Mouse (Mus musculus): Measurements from ENCODE around the gene Mia3. TPM values are rescaled to one million over a fixed set of nuclear protein-coding genes. Genes with fewer than 3 reads are reported as not detected.

Gene Mia3
- 65.0 and 70.3 TPM in 2 replicates for polyA plus RNA-seq (2015; fragmentation: Nextera tagmentation; extraction: Ambion mirVana)

GRCm38 (mm10) chr1:183369427-183370014 lies at the start of gene Mia3:
TSS of gene Mia3 (minus strand) at chr1:183369553.

DNA sequence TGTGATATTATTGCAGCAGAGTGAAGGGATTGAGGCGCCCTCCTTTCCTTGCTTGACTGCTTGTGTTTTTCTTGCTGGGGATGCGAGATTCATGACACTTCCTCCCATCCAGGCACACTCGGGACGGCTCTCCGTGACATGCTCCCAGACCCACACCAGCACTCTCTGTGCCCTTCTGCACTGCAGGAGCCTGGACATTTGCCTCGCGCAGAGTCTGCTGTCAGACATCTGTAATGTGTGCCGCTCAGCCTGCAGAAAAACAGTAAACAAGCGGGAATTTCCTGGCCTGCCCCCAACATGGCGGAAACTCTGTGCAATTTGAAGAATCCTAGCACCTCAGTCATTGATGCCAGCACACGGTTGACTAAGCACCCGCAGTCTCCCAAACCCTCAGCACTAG lies 48.5 kb upstream of the Mia3 start, which contains the start of gene Hhipl2:
Hhipl2 (plus strand) TSS at position 343 of the 400 bp plus-strand sequence.

GRCm38 (mm10) chr1:183388426-183389406 lies 19.4 kb upstream of the Mia3 start, which contains the start of gene Taf1a:
TSS of gene Taf1a (plus strand) at chr1:183388981.

GRCm38 (mm10) chr1:183296877-183297383 lies 72.4 kb downstream of the Mia3 start, which contains the start of gene Brox:
TSS of gene Brox (minus strand) at chr1:183297269.

DNA sequence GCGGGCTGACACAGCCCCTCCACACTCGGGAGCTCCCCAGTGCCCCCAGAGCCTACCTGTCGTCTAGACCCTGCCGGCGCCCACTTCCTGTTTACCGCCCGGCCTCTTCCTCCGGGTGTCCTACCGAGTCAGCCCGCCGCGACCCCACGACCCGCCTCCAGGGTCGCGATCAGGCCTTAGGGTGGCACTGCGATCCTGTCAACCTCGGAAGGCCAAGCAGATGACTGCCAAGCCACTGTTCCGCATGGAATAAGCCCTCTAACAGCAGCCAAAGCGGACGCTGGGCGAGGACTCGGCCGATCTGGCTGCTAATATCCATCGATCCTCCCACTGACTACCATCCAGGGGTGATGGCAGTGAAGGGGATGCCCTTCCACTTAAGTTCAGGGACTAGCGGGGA lies 72.9 kb downstream of the Mia3 start, which contains the start of gene Aida:
Aida (plus strand) TSS at position 126 of the 400 bp plus-strand sequence.

Other genes starting within 250 kb of the Mia3 start
- 8.4 and 12.7 TPM in 2 replicates for gene Disp1, start 148.0 kb downstream of the Mia3 start, polyA plus RNA-seq (2015; fragmentation: Nextera tagmentation; extraction: Ambion mirVana)
- 41.1 and 44.8 TPM in 2 replicates for gene Aida, start 73.0 kb downstream of the Mia3 start, polyA plus RNA-seq (2015; fragmentation: Nextera tagmentation; extraction: Ambion mirVana)
- gene Brox, start 72.3 kb downstream of the Mia3 start, polyA plus RNA-seq (2015; fragmentation: Nextera tagmentation; extraction: Ambion mirVana), result 33.8 and 39.3 TPM in 2 replicates
- 11.3 and 13.1 TPM in 2 replicates for gene Taf1a, start 19.4 kb upstream of the Mia3 start, polyA plus RNA-seq (2015; fragmentation: Nextera tagmentation; extraction: Ambion mirVana)
- not detected in 2 replicates for gene Hhipl2, start 48.7 kb upstream of the Mia3 start, polyA plus RNA-seq (2015; fragmentation: Nextera tagmentation; extraction: Ambion mirVana)

All from adrenal gland, postnatal 0 days (tissue).